Mouse (Mus musculus): ENCODE results near the gene Denr.

DNA sequence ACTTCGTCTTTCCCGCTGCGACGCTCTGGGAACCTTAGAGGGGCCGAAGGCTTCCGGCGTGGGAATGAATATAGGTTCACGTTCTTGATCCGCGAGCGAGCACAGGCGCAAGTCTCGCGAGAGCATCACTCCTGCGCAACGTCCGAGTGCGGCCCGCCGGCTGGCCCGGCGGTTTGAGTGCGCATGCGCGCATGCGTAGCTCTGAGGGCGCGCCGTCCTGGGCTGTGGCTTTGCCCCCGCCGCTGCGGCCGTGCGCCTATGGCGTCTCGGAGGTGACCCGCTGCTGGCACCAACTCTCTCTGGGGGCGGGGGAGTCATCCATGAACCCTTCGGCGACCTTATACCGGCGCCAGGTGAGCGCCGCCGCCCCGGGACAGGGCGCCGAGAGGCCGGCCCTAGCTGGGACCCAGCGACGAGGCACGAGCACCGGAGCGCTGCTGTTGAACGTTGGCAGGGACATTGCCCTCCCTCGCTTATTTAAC lies 23.6 kb downstream of the Denr start, which contains the start of gene Ccdc62:
- TF ChIP-seq CTCF (IDR thresholded peaks at IDR 0.05; ENCODE audit: low read depth, low read length), result no peak
- peak; percentile 72; the same call in 1 of the 2 replicates for TF ChIP-seq POLR2A (IDR thresholded peaks at IDR 0.05; ENCODE audit: borderline replicate concordance, low read depth, low read length)

All from bone marrow macrophage, adult 2 months (primary cell).